Mouse (Mus musculus): Measurements from ENCODE around the gene Tpte.

Tpte gene

DNA sequence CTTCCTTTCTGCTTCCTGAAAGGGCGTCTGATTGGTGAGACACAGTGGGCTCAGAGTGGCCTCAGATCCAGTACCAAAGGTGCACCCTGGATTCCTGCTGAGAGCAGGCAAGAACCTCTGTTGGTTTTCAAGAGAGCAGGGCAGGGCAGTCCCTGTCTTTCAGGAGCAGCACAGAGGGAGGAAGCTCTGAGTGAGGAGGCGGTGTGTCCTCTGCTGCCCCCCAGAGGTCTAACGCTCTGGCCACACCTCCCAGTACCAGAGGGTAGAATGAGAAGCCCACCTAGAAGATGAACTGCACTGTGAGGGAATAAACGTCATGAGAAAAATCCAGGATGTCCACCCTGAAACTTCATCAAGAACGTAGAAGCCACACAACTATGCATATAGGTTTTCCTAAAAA, 93.7 kb downstream of the Tpte start:
- no peak for DNase-seq (ENCODE audit: low spot score)

DNA sequence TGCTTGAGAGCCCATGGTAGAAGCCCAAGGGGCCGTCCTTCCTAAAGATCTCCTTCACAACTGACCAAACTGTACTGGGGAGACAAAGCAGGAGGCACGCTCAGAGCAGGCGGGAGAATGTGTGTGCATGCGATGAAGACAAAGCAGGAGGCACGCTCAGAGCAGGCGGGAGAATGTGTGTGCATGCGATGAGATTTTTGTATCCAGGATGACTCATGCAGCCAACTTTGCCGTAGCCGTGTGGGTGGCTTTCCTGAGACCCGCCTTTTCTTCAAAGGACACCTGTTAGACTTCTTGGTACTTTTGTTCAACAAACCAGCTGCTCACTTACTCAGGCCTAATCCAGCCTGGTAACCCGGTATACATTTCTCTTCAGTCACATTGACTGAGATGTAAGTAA, 97.7 kb downstream of the Tpte start:
- DNase-seq (ENCODE audit: low spot score) = no peak

DNA sequence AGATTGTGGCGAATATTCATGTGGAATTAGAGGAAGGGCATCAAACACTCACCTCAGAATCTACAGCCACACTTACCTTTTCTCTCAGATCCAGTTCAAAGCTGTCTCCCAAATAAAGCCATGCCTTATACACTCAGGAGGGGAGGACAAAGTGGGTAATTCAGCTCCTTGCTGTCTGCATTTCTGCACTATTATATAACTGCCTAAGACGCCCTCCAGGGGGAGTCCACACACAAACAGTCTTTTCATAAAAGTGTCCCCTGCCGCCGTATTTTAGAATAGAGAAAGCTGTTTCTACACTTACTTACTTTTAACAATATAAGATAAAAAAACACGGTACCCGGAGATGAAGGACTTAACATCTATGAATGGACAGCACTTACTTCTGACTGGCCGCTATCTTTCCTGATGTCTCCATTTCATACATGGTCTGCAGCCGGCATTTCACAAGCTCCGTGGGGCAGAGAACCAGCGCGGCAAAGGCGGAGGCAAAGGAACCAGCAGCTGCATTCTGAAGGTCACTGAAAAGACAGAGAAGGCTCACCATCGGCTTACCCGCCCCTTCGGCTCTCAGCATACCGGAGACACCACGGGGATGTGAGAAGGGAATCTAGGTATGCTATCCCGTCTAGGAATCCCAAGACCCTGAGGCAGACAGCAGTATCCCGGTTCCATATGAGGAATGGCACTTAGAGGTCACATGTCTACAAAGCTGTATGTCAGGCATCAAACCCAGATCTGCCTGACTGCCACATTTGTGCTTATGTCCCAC, 99.8 kb downstream of the Tpte start:
- no peak for DNase-seq (ENCODE audit: low spot score)

DNA sequence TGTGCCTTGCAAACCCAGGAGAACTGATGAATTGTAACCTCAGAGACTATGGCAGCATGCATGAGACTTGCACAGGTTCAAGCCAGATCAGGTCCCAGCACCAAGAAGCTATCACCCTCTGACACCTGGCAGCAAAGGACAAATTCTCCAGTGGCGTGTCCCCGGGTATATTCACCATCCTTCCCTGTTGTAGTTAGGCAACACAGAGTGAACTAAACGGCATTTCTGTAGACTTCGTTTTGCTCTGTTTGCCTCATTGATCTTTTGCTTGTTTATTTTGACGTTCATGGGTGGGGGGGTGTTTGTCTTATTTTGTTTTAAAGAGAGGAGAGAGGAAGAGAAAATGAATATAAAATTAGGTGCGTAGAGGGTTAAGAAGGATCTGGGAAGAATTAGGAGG, 101.9 kb downstream of the Tpte start:
- no peak for DNase-seq (ENCODE audit: low spot score)

DNA sequence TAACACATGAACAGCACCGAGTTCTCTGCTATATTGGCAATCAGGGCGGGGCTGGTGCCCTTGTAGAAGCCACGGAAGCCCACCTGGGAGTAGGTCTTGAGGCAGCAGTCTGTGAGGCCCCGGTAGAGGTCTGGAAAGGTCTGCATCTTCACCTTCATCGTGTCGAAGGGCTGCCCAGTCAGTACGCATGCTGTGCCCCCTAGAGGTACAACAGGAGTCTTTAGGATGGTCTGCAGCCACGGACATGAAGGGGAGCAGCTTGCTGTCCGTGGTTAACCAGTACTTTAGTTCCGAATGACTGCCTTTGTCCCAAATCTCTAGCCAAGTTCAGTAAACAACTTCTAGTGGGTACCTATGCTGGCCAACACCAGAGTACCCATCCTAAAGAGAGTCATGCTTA, 106.6 kb downstream of the Tpte start:
- no peak for DNase-seq (ENCODE audit: low spot score)

DNA sequence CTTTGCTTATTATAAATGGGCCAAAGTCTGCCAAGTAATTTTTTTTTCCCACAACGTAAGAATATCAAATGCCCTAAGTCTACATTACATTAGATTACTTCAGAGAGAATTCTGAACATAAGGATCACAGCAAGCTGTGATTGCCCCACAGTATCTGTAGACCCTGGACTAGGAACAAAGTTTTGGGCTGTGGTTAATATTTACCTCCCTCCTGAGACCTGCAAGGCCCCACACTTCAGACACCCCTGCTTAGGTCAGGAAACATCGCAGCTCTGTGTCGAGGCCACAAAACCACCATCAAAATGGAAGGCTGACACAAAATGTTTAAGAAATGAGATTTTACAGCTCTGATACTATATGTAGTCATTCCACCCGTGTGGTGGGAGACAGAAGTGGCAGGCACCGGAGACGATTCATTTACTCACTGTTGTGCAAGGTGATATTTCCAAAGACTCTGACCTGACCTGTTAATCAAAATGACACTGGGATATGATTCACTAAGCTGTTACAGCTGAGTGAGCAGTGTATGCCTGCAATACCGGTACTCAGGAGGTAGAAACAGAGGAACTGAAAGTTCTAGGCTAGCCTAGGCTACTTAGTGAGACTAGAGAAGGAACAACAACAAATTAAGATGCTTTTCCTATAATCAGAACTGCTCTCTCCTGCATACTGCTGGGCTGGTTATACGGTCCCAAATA, 107.7 kb downstream of the Tpte start:
- no peak for DNase-seq (ENCODE audit: low spot score)

DNA sequence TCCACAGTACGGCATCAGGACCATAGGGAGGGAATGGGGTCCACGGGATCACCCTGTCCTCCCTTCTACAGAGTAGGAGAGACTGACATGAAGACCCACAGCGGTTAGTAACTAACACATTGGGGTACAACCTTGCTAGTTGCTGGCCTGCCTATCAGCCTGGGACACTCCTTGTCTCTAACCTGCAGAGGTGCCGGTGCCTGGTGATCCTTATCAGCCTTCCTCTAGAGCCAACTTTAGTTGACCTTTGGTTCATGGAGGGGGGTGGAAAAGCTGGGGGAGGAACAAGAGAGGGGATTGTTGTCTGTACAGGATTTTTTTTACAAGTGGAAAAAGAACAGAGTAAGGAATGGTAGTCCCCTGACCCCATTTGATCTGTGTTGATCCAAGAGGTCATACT, 111.2 kb downstream of the Tpte start:
- DNase-seq (ENCODE audit: low spot score) = no peak

DNA sequence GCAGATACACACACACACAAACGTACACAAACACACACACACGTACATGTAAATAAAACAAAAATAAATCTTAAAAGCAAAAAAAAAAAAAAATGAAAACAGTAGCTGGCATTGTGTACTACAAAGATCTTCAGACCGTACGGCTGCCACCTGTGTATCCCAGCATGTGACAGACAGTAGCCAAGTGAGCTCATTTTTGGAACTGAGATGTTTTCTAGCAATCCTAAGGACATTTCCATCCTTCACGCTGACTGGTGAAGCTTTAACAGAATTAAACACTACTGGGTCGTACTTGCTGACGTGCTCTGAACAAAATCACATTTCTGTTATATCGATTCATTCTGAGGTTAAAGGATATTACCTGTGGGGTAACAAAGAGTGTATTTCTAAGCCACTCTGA, 112.0 kb downstream of the Tpte start:
- no peak for DNase-seq (ENCODE audit: low spot score)

DNA sequence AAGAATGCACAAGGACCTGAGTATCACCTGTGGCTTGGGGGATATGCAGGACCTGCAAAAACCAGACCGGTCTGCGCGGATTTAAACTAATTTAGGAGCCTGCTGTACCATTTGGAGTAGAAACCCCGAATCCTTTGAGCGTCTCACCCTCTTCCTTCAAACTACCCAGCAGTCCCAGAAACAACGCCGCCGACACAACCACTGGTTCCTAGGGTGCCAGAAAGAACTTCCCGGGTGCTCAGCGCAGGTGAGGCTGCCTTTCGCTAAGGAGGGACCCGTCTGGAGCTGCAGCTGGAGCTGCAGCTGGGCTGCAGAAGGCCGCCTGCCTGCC, 114.5 kb downstream of the Tpte start:
- no peak for DNase-seq (ENCODE audit: low spot score)

DNA sequence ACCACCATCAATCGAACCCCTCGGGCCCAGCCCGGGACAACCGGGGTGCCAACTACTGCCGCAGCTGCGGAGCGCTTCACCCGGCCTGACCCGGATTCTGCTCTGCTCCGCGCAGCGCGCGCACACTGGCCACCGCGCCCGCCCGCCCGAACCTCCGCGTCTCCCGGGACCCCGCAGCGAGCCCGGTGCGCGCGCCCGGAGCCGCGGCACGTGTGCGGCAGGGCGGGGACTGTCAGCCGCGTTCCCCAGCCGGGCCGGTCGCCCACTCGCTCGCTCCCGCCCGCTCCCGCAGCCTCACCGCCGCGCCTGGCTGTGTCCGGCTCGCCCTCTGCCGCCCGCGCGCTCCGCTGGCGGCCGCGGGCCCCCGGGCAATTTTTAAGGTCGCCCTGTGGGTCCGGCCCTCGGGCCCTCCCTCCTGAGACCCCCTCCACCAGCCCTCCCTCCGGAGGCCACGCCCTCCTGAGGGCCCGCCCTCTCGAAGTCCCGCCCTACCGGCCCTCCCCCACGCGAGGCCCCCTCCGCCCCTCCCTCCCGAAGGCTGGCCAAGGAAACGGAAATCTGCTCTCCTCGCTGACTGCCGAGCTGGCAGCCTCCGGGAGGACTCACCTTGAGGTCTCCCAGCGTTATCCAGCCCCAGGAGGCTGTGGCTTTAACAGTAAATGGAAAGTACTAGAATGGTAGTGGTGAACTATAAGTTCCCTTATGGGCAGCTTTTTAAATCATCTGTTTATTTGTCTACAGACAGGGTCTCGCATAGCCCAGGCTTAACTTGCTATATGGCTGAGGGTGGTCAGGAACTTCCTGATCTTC, 115.1 kb downstream of the Tpte start, which contains the start of gene Slc25a15:
TSS of gene Slc25a15 (minus strand) at position 456 of the 810 bp plus-strand sequence.
- DNase-seq (ENCODE audit: low spot score) = peak; percentile 70

DNA sequence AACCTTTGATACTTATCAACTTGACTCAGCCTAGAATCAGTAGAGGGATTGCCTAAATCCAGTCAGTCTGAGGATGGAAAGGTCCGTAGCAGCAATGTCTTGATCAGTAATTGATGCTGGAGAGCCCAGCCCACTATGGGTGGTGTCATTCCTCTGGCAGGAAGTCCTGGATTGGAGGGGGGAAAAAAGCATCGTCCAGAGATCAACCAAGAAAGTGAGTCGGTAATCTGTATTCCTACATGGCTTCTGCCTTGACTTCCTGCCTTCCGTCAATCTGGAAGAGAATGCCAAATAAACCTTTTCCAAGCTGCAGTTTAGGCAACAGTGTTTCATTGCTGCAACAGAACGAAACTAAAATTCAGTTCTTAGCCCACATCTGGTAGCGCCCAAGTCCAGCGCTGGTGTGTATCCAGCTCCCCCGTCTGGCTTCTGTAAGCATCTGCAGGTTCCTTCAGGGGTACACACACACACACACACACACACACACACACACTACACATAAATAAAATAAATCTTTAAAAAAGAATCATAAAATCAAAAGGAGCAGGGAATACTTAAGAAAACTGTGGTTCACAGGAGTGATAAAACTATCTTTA, 116.1 kb downstream of the Tpte start:
- no peak for DNase-seq (ENCODE audit: low spot score)

DNA sequence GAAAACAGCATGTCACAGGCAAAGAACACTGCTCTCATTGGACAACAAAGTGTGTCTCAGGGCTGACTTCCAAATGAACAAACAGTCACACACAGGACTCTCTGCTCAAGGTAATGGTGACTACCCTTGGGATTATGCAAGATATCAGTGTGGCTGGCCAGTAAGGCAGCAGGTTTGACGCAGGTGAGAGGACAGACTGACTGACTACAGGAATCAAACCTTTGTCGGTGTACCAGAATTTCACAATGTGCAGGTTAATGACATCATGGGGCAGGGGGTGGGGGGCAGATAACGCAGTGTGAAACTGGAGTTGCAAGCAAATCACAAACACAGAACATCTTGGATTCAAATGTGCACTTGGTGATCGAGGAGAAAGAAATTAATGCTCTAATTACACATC, 117.4 kb downstream of the Tpte start:
- DNase-seq (ENCODE audit: low spot score) = no peak

DNA sequence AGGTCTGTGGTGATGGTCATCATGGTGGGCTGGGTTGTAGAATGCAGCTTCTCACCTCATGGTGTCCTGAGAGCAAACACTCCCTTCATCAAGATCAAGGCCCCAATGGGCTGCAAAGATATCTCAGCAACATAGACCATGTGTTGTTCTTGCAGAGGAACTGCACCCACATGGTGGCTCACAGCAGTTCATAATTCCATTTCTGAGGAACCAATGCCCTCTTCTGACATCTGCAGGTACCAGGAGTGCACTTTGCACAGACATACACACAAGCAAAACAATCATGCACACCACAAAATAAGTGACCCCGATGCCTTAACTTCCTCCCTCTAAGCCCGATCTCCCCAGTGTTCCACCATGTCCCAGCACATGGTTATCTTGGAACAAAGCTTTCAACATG, 120.0 kb downstream of the Tpte start:
- no peak for DNase-seq (ENCODE audit: low spot score)

DNA sequence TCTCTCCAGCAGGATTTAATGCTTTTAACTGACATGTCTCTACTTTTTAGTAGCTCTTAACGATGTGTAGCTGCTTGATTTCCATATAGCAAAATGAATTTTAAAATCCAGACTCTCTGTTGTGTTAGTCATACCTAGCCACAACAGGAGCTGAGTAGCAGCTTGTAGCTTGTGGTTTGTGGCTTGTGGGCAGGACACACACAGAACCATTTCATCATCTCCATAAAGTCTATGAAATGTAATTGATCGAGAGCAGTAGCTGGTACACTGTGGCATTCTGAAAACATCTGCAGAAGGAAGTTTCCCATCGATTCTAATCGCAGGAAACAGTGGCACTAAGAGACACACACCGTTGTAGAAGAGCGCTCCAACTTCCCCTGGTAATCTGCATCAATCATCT, 122.5 kb downstream of the Tpte start:
- no peak for DNase-seq (ENCODE audit: low spot score)

DNA sequence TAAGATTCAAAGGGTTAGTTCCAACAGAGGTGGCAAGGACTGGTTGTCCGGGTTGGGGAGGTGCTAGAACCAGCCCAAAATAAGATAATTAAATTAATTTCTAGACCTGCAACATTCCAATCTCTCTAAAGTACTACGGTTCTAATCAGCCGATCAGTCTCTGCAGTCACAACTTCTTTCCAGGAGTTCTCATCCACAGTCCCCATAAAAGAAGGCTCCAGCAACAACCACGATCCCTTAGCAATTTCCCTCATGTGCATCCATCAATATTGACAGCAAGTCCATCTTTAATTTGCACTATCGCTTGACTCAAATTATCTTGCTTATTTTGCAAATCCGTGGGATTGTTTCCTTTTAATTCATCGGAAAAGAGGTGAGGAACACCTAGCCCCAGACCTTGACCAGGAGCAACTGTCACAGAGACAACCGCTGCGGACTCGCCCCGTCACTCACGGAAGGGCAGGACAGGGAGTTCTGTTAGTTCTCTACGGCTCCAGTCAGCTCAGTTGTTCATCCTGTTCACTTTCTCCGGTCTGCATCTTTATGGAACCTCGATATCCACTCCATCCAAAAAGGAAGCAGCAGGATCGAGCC, 127.5 kb downstream of the Tpte start:
- no peak for DNase-seq (ENCODE audit: low spot score)

DNA sequence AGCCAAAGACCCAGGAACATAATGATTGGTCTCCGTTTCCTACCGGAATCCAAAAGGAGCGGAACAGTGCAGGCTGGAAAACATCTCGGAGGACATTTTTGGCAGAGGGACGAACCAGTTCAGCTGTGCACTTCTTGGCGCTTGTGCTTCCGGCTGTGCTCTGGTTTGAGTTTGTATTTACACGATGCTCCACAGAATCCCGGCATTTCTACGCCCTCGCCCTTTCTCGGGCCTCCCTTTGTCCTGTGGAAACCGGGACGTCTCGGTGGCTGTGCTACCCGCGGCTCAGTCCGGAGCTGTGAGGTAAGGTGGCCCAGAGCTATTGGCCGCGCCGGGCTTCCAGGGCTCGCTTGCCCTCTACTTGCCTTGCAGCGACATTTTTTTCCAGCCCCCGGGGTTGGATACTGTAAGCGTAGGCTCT, 128.1 kb downstream of the Tpte start, which contains the start of gene Mrps31:
TSS of gene Mrps31 (plus strand) at position 80 of the 421 bp plus-strand sequence.
- peak; percentile 65 for DNase-seq (ENCODE audit: low spot score)

DNA sequence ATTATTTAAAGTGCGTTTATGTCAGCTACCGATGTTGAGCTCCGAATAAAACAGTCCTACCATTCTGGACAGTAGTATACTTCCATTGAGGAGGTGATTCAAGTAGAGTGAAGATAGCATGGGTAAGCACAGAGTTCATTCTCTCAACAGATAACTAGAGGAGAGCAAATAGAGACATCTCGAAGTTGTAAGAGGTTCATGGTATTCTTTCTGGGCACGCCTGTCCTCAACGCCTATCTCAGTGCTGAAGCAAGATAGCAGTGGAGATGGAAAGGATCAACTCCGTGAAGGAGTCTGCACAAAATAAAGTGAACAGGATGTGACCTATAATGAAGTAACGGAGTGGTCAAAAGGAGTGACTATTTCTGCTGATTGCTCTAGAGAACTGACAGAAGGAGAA, 128.7 kb downstream of the Tpte start:
- DNase-seq (ENCODE audit: low spot score) = no peak
